Mouse (Mus musculus): ENCODE data around the gene Scamp2. TPM values are rescaled to one million over a fixed set of nuclear protein-coding genes. Genes with fewer than 3 reads are reported as not detected.

Scamp2 gene
- total RNA-seq, 4 experiments from 2014 or later, result 25.0 to 31.1 (median 25.3) TPM

- no peak for DNase-seq (ENCODE audit: low spot score)
Observed at GRCm38 (mm10) chr9:57593454-57594173, 32.9 kb downstream of the Scamp2 start.

- DNase-seq (ENCODE audit: low spot score), result no peak
Observed at GRCm38 (mm10) chr9:57594174-57594509, 33.4 kb downstream of the Scamp2 start.

GRCm38 (mm10) chr9:57597265-57597664 is 36.5 kb downstream of the Scamp2 start:
- DNase-seq (ENCODE audit: low spot score), result no peak

GRCm38 (mm10) chr9:57597929-57598382 is 37.2 kb downstream of the Scamp2 start:
- DNase-seq (ENCODE audit: low spot score), result no peak

- DNase-seq (ENCODE audit: low spot score), result no peak
Observed at GRCm38 (mm10) chr9:57598851-57599563, 38.3 kb downstream of the Scamp2 start.

- no peak for DNase-seq (ENCODE audit: low spot score)
Observed at GRCm38 (mm10) chr9:57600620-57601352, 40.0 kb downstream of the Scamp2 start.

- DNase-seq (ENCODE audit: low spot score), result no peak
Observed at GRCm38 (mm10) chr9:57601353-57601706, 40.6 kb downstream of the Scamp2 start.

GRCm38 (mm10) chr9:57602098-57602497 is 41.4 kb downstream of the Scamp2 start:
- no peak for DNase-seq (ENCODE audit: low spot score)

GRCm38 (mm10) chr9:57604875-57605274 is 44.1 kb downstream of the Scamp2 start:
- DNase-seq (ENCODE audit: low spot score), result no peak

- DNase-seq (ENCODE audit: low spot score), result no peak
Observed at GRCm38 (mm10) chr9:57605503-57605902, 44.8 kb downstream of the Scamp2 start.

- DNase-seq (ENCODE audit: low spot score), result no peak
Observed at GRCm38 (mm10) chr9:57606139-57606851, 45.6 kb downstream of the Scamp2 start, which contains the start of gene Cplx3. Gene Cplx3, minus strand, starts transcription at chr9:57606281.

- no peak for DNase-seq (ENCODE audit: low spot score)
Observed at GRCm38 (mm10) chr9:57609803-57610202, 49.1 kb downstream of the Scamp2 start.

- no peak for DNase-seq (ENCODE audit: low spot score)
Observed at GRCm38 (mm10) chr9:57610359-57610826, 49.6 kb downstream of the Scamp2 start.

- DNase-seq (ENCODE audit: low spot score), result no peak
Observed at GRCm38 (mm10) chr9:57612587-57612986, 51.8 kb downstream of the Scamp2 start.

- no peak for DNase-seq (ENCODE audit: low spot score)
Observed at GRCm38 (mm10) chr9:57613975-57614374, 53.2 kb downstream of the Scamp2 start.

GRCm38 (mm10) chr9:57614786-57615185 is 54.0 kb downstream of the Scamp2 start:
- no peak for DNase-seq (ENCODE audit: low spot score)

- DNase-seq (ENCODE audit: low spot score), result no peak
Observed at GRCm38 (mm10) chr9:57617556-57618169, 56.9 kb downstream of the Scamp2 start.

GRCm38 (mm10) chr9:57618854-57619253 is 58.1 kb downstream of the Scamp2 start:
- DNase-seq (ENCODE audit: low spot score), result no peak

GRCm38 (mm10) chr9:57620674-57621073 is 59.9 kb downstream of the Scamp2 start, which contains the start of gene Lman1l:
Gene Lman1l, minus strand, starts transcription at chr9:57620774.
- no peak for DNase-seq (ENCODE audit: low spot score)

- no peak for DNase-seq (ENCODE audit: low spot score)
Observed at GRCm38 (mm10) chr9:57624295-57624694, 63.6 kb downstream of the Scamp2 start.
